Mouse (Mus musculus) limb, embryonic 10.5 days (tissue): ENCODE data around the gene Cbx5. TPM values are rescaled to one million over a fixed set of nuclear protein-coding genes. Genes with fewer than 3 reads are reported as not detected.
"Not testable (repeated sequence)": the region's sequence is repeated elsewhere in the genome, so short reads cannot be mapped to it uniquely, and the experiment has no call there.

Experiments
- DNase-seq: peaks from one replicate; pipeline ENCODE4 v3.0.0-alpha.2; 2017; ENCODE audit warnings: low spot score
- H3K27ac ChIP-seq: fragments of 300-500 bp; sonication (generic); 2 replicates; pipeline ENCODE4 v1.5.1; 2016; ENCODE audit warnings: mild to moderate bottlenecking
- H3K27me3 ChIP-seq: fragments of 300-500 bp; sonication (generic); 2 replicates; pipeline ENCODE4 v1.6.1; 2016; ENCODE audit warnings: low read depth, mild to moderate bottlenecking; ENCODE audit not compliant: poor library complexity, severe bottlenecking
- H3K36me3 ChIP-seq: fragments of 300-500 bp; sonication (generic); 2 replicates; pipeline ENCODE4 v1.6.1; 2016; ENCODE audit warnings: mild to moderate bottlenecking, moderate library complexity
- H3K4me1 ChIP-seq: fragments of 300-500 bp; sonication (generic); 2 replicates; pipeline ENCODE4 v1.6.1; 2016
- H3K4me3 ChIP-seq: fragments of 300-500 bp; sonication (generic); 2 replicates; pipeline ENCODE4 v1.5.1; 2016; ENCODE audit warnings: mild to moderate bottlenecking, moderate library complexity
- H3K9me3 ChIP-seq: fragments of 300-500 bp; sonication (generic); replicated peaks from 2 replicates; pipeline ENCODE4 v1.6.1; 2016; ENCODE audit warnings: mild to moderate bottlenecking
- WGBS: fragments of 180-500 bp; shearing (Covaris S2); methylation state at CpG from one replicate; pipeline ENCODE4 v1.1.7; 2016; 5-methylcytosine and 5-hydroxymethylcytosine counted together
- polyA plus RNA-seq: library from polyadenylated mRNA; unstranded; fragments of >200 nt; fragmentation: Nextera tagmentation; extraction: Ambion mirVana; gene quantifications from 2 replicates; pipeline ENCODE4 v1.2.1, GENCODE M21; 2016

Gene Cbx5
- polyA plus RNA-seq, 1 experiment from 2014 or later, result 215 TPM

DNA sequence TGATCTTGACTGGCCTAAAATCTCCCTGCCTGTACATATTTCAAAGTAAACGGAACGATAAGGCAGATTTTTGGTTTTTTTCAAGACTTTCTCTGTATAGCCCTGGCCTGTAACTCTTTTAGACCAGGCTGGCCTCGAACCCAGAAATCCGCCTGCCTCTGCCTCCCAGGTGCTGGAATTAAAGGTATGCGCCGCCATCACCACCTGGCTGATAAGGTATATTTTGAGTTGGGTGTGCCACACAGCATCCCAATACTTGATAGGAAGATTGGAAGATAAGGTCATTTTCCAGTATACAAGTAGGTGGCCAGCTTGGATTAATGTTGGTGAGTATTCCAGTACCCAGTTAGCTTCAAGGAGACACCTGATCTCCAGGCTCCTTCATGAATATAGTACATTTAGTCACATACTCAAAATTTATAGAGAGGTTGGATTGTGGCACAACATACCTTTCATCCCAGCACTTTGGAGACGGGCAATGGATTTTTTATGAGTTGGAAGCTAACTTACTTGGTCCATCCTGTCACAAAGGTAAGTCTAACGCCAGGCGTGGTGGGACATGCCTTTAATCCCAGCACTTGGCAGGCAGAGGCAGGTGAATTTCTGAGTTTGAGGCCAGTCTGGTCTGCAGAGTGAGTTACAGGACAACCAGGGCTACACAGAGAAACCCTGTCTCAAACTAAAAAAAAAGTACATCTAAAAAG lies 7.6 kb upstream of the Cbx5 start:
- no peak overlapping the region for H3K27ac ChIP-seq
- H3K4me1 ChIP-seq, result peaks cover 18% of the 10 kb centered on the region
- WGBS, result 89% methylated on average over 9 of the region's 9 CpGs
- H3K9me3 ChIP-seq, result no peaks in the 10 kb centered on the region
- no peak overlapping the region for H3K4me3 ChIP-seq
- DNase-seq, result peak; percentile 40
- H3K27me3 ChIP-seq, result no peaks in the 10 kb centered on the region
- H3K36me3 ChIP-seq, result peaks cover 78% of the 10 kb centered on the region

- WGBS, result 82% methylated on average over 6 of the region's 6 CpGs
- Histone ChIP-seq H3K36me3 (peaks cover 84% of the 10 kb centered on the region), H3K4me1 (peaks cover 24% of the 10 kb centered on the region), H3K27me3 (no peaks in the 10 kb centered on the region), H3K9me3 (no peaks in the 10 kb centered on the region), H3K27ac (no peak overlapping the region), H3K4me3 (no peak overlapping the region)
- no peak for DNase-seq
Observed at GRCm38 (mm10) chr15:103245616-103246015, 6.0 kb upstream of the Cbx5 start.

DNA sequence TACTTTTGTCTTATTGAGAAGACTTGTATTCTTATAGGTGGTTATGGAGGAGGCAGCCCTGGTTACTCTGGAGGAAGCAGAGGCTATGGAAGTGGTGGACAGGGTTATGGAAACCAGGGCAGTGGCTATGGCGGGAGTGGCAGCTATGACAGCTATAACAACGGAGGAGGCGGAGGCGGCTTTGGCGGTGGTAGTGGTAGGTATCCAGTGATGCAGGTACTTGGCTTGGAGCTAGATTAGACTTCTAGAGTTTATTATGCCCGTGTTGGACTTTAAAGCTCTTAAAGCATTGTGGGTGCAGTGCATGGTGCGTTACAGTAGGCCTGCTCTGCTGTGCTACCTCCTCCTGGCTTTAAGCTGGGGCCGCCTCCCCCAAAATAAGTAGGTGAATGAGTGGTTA lies 3.3 kb upstream of the Cbx5 start:
- 81% methylated on average over 8 of the region's 8 CpGs for WGBS
- Histone ChIP-seq H3K4me3 (peak overlapping the region; percentile 73), H3K4me1 (peaks cover 24% of the 10 kb centered on the region), H3K27me3 (no peaks in the 10 kb centered on the region), H3K36me3 (peaks cover 66% of the 10 kb centered on the region), H3K27ac (0 out of 2 replicates have a peak overlapping the region, but pooled peaks have one; percentile 6), H3K9me3 (no peaks in the 10 kb centered on the region)
- peak; percentile 34 for DNase-seq

GRCm38 (mm10) chr15:103241071-103242018 lies 1.7 kb upstream of the Cbx5 start:
- DNase-seq, result not testable (repeated sequence)
- 12% methylated on average over 12 of the region's 12 CpGs for WGBS
- H3K36me3 ChIP-seq, result peaks cover 61% of the 10 kb centered on the region

DNA sequence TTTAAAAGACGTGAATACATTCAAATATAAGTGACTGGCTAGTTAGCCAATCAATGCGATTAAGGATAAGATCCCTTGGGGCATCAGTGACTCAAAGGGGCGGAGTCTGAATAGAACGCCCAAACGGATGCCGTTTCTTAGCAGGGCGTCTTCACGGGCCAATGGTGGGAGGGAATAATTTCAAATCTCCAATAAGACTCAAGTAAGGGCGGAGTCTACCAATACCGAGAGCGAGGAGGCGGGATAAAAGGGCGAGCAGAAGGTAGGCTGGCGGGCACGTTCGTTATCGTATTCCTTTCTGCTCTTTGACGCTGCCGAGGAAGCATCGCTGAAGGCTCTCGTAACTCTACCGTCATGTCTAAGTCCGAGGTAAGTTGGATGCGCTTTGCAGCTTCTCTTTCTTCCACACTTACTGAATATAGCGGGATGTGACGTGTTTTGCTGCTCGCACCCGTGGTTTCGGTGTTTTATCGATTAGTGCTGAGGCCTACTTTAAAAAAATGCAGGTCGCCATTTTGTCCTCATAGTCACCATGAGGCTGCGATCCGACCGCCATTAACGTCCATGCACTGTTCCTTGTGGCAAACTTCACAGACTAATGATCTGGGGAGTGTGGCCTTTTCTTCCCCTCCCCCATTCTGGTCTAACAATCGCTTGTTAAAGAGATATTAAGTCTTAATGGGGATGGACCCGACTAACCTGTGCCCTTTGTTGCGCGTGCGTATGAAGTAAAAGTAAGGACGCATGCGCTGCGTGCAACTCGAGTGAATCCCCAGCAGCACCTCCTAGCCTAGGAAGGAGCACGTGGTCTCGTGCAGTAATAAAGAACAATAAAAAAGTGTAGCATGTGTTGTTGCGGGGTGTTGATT lies 778 bp upstream of the Cbx5 start, which contains the start of gene Hnrnpa1:
TSS of gene Hnrnpa1 (plus strand) at position 273 of the 869 bp plus-strand sequence.
- peaks cover 61% of the 10 kb centered on the region for H3K36me3 ChIP-seq
- WGBS, result under 1% methylated on average over 47 of the region's 47 CpGs

More at GRCm38 (mm10) chr15:103241071-103242018, 1.7 kb upstream of the Cbx5 start:
- Histone ChIP-seq H3K27ac (peak overlapping the region; percentile 96), H3K4me1 (peaks cover 24% of the 10 kb centered on the region), H3K4me3 (peak overlapping the region; percentile 73)
- H3K9me3 ChIP-seq, H3K27me3 ChIP-seq: not testable (repeated sequence)

GRCm38 (mm10) chr15:103239130-103239684 lies 409 bp downstream of the Cbx5 start:
- peak overlapping the region; percentile 96 for H3K27ac ChIP-seq
- WGBS, result under 1% methylated on average over 26 of the region's 26 CpGs

More for the DNA sequence above, 778 bp upstream of the Cbx5 start, which contains the start of gene Hnrnpa1:
- DNase-seq, result peak; percentile 85
- H3K9me3 ChIP-seq, result no peaks in the 10 kb centered on the region
- H3K27ac ChIP-seq, result peak within 1 kb of the TSS; percentile 96
- H3K27me3 ChIP-seq, result no peaks in the 10 kb centered on the region
- peak within 1 kb of the TSS; percentile 73 for H3K4me3 ChIP-seq
- peaks cover 24% of the 10 kb centered on the region for H3K4me1 ChIP-seq

DNA sequence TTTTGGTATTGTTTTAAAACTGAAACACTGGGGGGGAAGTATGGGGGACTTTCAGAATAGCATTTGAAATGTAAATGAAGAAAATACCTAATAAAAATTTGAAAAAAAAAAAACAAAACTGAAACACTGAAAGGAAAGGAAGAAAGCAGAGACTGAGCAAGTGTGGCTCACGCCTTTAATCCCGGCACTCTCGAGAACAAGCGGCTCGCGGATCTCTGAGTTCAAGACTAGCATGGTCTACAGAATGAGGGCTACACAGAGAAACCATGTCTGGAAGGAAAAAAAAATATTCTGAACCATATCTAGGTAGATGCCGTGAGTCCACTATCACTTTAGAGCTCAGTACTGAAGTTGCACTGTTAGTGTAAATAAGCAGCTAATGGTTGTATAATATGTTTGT lies 2.3 kb downstream of the Cbx5 start:
- no peak for DNase-seq
- WGBS, result 97% methylated on average over 7 of the region's 7 CpGs
- H3K27ac ChIP-seq, result no peak overlapping the region
- no peak overlapping the region for H3K4me3 ChIP-seq
- no peaks in the 10 kb centered on the region for H3K27me3 ChIP-seq
- H3K36me3 ChIP-seq, result peaks cover 63% of the 10 kb centered on the region
- peaks cover 13% of the 10 kb centered on the region for H3K4me1 ChIP-seq
- no peaks in the 10 kb centered on the region for H3K9me3 ChIP-seq

More at GRCm38 (mm10) chr15:103239130-103239684, 409 bp downstream of the Cbx5 start:
- Histone ChIP-seq H3K27me3 (no peaks in the 10 kb centered on the region), H3K4me3 (peak overlapping the region; percentile 73), H3K4me1 (peaks cover 24% of the 10 kb centered on the region), H3K9me3 (no peaks in the 10 kb centered on the region), H3K36me3 (peaks cover 66% of the 10 kb centered on the region)
- peak; percentile 92 for DNase-seq

GRCm38 (mm10) chr15:103233119-103233518 lies 6.5 kb downstream of the Cbx5 start:
- Histone ChIP-seq H3K27ac (no peak overlapping the region), H3K36me3 (peaks cover 51% of the 10 kb centered on the region), H3K27me3 (no peaks in the 10 kb centered on the region), H3K4me3 (no peak overlapping the region), H3K4me1 (peaks cover 2% of the 10 kb centered on the region), H3K9me3 (no peaks in the 10 kb centered on the region)
- 96% methylated on average over 2 of the region's 2 CpGs for WGBS
- DNase-seq, result no peak

DNA sequence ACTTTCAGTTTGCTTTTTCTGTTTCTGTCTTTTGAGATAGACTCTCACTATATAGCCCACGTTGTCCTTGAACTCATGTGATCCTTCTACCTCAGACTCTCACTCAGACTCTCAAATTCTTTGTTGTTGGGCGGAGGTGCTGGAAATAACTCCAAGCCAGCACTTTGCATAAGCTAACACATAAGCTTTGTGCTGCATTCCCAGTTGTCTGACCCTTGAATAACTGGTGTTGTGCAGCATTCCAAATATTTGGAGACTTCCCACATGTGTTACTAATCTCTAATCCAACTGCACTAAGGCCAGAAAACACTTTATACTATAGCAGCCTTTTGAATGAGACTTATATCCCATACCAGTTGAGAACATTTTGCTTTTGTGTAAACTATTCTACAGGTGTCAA lies 10.7 kb downstream of the Cbx5 start:
- no peak for DNase-seq
- H3K27ac ChIP-seq, result no peak overlapping the region
- H3K36me3 ChIP-seq, result peaks cover 27% of the 10 kb centered on the region
- H3K9me3 ChIP-seq, result no peaks in the 10 kb centered on the region
- WGBS, result 90% methylated on average over 2 of the region's 2 CpGs
- H3K4me1 ChIP-seq, result no peaks in the 10 kb centered on the region
- no peak overlapping the region for H3K4me3 ChIP-seq
- no peaks in the 10 kb centered on the region for H3K27me3 ChIP-seq

GRCm38 (mm10) chr15:103227572-103227971 lies 12.0 kb downstream of the Cbx5 start:
- H3K4me1 ChIP-seq, result no peaks in the 10 kb centered on the region
- 86% methylated on average over 2 of the region's 2 CpGs for WGBS

GRCm38 (mm10) chr15:103227022-103227421 lies 12.6 kb downstream of the Cbx5 start:
- Histone ChIP-seq H3K4me3 (no peak overlapping the region), H3K9me3 (no peaks in the 10 kb centered on the region), H3K27me3 (no peaks in the 10 kb centered on the region), H3K27ac (no peak overlapping the region), H3K4me1 (no peaks in the 10 kb centered on the region), H3K36me3 (peaks cover 25% of the 10 kb centered on the region)
- no peak for DNase-seq
- WGBS, result 92% methylated on average over 3 of the region's 3 CpGs

More at GRCm38 (mm10) chr15:103227572-103227971, 12.0 kb downstream of the Cbx5 start:
- Histone ChIP-seq H3K36me3 (peaks cover 22% of the 10 kb centered on the region), H3K27me3 (no peaks in the 10 kb centered on the region), H3K4me3 (no peak overlapping the region), H3K27ac (no peak overlapping the region), H3K9me3 (no peaks in the 10 kb centered on the region)
- no peak for DNase-seq

DNA sequence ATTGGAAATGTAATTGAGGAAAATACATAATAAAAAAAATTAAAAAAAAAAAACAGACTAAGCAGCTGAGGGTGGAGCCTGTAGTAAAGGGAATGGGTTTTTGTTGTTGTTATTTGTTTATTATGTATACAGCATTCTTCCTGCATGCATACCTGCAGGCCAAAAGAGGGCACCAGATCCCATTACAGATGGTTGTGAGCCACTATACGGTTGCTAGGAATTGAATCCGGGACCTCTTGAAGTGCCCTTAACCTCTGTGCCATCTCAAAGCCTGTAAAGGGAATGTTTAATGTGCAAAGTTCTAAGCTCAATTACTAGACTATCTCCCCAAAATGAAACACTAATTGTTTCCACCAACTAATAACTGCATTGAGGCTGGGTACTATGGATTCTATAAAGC lies 15.5 kb downstream of the Cbx5 start:
- Histone ChIP-seq H3K9me3 (no peaks in the 10 kb centered on the region), H3K36me3 (peaks cover 48% of the 10 kb centered on the region), H3K4me3 (no peak overlapping the region), H3K27ac (no peak overlapping the region), H3K4me1 (no peaks in the 10 kb centered on the region), H3K27me3 (no peaks in the 10 kb centered on the region)
- DNase-seq, result no peak
- WGBS, result 93% methylated on average over 2 of the region's 2 CpGs
